Mouse (Mus musculus) skeletal muscle tissue, adult 2 months (tissue): Measurements from ENCODE around the gene Slc16a8.
"Not testable (repeated sequence)": the region's sequence is repeated elsewhere in the genome, so short reads cannot be mapped to it uniquely, and the experiment has no call there.

Source experiments
- DNase-seq: peaks from one replicate; pipeline ENCODE4 v3.0.0-alpha.2; 2012; ENCODE audit warnings: low read depth, low spot score

The Slc16a8 gene

DNA sequence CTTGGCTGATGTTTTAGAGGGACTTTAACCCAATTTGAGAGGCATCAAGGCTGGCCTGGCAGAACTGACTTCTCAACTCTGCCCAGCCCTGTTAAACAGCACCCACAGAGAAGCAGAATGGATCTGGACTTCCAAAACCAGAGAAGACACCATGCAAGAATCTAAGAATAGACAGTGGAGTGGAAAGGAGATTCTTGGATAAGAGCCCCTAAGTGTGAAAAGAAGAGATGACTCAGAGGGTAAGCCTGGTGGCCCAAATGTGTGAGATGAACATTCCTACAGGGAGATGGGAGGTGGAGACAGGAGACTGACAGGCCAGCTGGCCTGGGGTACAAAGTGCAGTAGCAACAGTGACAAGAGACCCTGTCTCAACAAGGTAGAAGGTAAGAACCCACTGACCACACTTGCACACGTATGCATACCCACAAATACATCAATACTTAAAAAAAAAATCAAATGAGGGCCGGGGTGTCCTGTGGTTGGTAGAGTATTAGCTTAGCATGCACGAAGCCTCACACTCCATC lies 8.3 kb upstream of the Slc16a8 start:
- no peak for DNase-seq

DNA sequence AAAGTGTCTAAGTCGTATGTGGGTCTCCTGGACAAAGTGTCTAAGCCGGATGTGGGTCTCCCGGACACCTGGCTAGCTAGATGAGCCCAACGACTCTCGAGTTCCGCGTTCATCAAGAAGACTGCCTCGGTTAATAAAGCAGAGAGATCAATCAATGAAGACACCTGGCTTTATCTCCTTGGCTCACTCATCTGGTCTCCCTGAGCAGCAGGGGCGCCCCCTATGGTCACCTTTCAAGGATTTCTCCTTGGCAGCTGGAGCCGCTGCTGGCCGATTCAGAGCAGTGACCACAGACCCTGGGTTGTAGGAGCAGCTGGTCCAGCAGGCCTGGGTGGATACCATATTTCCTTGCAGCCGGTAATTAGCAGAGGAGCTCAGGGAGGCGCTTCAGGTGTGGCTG lies 7.8 kb upstream of the Slc16a8 start:
- DNase-seq = no peak

DNA sequence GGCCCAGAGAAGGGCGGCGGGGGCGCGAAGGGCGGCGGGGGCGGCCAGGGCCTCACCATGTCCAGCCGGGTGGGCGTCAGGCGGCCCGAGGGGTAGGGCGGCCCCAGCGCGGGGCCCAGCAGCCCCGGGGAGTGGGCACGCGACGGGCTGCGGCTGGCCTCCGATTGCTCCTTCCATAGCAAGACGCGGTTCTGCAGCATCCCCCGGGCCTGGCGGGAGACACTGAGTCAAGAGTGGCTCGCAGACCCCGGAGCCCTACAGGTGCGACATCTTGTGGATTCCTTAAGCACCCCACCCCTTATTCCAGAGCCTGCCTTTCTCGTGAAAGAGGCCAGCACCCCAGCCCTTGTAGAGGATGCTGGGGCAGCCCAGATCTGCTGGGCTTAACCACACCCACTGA lies 7.2 kb upstream of the Slc16a8 start:
- DNase-seq = no peak

DNA sequence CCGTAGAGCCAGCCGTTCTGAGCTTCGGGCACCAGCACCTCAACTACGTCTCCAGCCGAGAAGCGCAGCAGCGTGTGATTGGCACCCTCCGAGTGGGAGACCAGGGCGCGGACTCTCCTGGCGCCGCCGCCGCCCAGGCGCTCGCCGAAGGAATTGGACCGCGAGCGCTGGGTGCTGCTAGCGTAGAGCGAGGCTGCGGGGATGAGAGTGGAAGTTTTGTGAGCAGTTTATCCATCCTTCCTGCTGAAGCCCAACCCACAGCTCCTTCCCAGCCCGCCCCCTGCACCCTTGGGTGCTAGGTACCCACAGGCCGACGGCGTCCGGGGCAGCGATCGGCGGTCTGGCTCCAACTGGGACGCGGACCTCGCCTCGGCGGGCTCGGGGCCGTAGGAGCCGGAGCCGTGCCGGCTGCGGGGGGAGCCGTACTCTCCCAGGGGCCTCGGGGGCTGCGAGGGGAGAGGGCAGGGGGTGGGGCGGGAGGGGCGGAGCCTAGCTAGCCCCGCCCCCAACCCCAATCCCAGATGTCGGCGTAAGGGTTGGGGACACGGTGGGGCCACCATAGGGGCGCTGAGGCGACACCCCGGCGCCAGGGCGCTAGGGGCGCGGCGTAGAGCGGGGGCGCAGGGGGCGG lies 6.6 kb upstream of the Slc16a8 start:
- no peak for DNase-seq

DNA sequence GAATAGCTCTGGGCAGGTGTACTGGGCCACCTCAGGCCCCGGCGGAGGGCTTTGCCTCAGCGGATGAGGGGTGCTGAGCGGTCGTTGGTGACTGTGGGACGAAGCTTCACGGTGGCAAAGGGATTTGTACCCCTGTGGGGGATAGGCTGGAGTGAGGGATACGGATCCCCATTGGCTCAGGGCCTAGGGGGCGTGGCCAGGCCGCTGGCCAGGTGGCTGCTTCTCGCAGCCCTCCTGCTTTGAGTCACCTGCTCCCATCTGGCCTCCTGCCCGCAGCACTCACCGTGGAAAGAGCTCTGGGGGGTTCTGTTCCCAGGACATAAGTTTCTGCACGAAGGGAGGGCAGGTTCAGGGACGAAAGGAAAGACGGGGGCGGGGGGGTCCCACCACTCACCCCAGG lies 4.0 kb upstream of the Slc16a8 start:
- no peak for DNase-seq

DNA sequence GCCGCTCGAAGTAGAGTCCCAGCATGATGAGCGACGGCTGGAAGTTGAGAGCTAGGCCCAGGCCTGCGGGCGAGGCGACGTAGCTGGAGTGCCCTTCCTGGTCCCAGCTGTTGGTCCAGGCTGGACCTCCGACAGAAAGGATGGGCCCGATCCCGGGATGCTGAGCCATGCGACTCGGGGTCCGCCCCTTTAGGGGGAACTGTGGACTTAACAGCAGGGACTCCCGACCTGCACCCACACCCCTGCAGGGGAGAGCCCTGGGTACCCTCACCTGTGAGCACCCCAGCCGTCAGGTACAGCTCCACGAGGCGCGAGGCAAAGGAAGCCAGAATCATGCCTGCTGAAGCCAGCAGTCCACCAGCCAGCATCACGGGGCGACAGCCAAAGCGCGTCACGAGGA lies 2.0 kb downstream of the Slc16a8 start:
- no peak for DNase-seq

DNA sequence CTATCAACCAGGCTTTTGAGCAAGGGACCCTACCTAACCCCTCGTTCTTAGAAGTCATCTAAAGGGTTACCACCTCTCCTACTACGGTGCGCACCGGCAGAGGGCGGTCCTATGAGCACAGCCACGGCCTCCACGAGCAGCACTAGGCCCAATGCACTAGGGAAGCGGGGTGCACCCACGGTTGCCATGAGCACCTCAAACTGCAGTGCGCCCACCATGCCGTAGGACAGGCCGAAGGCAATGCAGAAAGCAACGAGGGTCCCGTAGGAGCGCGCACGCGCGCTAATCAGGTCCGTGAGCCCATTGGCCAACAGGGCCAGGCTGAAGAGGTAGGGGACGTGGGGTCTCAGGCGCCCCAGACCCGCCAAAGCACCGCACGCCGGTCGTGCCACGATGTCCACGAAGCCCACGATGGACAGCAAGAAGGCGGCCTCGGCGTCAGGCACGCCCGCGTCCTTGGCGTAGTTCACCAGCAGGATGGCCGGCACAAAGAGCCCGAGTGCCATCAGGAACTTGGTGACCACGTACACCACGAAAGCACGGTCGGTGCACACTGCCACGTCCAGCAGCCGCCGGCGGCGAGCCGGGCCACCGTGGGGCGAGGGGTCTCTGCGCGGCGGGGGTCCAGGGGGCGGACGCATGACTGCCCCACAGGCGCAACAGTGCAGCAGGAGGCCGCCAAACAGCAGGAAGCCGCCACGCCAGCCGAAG lies 2.6 kb downstream of the Slc16a8 start:
- DNase-seq = no peak

DNA sequence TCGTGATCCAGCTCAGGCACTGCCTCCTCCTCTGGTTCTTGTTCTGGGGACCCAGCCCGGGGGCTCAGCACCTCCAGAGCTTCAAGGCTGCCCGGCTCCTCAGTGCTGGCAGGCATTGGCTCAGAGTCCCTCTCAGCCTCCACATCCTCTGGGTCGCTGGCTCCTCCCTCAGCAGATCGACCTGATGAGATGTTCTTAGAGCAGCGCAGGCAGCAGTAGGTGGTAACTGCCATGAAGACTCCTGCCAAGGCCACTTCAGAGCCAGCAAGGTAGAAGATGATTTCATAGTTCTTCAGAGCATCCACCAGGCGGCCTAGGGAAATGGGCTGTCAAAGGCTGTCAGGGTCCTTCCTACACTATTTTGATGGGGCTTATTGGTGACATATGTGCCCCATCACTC lies 3.4 kb downstream of the Slc16a8 start:
- DNase-seq = no peak

DNA sequence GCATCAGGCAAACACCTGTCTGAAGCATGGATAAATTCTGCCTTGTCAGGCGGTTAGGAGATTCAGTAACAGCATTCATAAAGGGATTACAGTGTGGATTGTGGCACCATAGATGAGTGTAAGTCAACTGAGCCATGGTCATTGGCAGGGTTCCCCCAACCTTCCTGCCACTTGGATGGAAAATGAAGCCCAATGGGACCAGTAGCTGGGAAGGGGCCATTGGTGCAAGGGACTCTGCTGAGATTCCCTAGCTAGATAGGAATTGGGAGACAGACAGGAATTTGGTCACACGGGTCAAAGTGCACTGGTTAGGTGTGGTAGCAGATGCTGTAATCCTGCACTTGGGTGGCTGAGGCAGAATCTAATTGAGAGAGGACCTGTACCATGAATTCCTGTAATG lies 4.3 kb downstream of the Slc16a8 start:
- no peak for DNase-seq

DNA sequence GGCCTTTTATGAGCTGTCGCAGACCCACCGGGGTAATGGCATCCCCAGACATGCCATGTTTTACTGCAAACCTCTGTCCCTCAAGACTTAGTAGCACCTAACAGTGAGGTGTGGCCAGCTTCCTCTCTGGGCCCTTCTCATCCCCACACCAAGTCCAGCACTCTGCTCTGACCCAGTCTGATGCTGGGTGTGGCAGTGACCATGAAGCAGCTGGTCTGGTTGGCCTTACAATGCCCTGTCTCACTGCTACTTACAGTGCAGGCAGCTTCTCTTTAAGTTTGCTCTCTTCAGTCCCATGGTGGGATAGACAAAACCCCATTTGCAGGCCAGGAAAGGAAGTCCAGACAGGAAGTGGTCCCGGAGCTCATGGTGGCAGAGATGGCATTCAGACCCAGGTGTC lies 9.2 kb downstream of the Slc16a8 start:
- no peak for DNase-seq

DNA sequence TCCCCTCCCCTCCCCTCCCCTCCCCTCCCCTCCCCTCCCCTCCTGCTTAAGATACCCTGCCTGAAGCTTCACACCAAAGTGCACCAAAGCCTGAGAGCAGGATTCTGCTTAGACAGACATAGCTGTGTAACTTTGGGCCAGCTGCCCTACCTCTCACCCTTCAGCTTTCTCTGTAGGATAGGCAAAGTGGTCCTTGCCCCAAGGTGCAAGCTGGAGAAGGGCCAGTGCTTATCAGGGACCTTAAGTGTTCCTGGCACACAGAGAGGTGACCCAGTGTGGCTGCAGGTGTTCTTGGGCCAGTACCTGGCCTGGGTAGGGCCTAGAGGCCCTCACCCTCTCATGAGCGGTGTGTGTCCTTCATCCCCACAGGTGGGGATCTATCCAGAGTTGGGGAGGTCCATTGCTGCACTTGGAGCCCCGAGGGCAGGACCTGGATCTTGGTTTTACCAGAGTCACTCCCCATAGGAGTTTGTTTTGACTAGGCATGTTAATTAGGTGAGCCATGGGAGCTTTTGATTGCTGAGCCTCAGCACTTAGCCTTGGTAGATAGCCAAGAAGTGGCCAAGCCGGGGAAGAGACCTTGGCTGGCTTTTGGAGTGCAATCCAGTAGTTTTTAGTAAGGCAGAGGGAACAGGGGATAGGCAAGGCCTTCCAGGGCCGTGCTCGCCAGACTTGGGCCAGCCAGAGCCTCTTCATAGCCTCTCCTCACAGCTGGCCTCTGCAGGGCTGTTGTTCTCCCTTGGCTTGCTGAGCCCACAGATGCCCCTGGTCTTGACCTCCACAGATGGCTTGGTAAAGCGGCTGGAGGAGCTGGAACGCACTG lies 10.3 kb downstream of the Slc16a8 start:
- DNase-seq = peak; percentile 40

DNA sequence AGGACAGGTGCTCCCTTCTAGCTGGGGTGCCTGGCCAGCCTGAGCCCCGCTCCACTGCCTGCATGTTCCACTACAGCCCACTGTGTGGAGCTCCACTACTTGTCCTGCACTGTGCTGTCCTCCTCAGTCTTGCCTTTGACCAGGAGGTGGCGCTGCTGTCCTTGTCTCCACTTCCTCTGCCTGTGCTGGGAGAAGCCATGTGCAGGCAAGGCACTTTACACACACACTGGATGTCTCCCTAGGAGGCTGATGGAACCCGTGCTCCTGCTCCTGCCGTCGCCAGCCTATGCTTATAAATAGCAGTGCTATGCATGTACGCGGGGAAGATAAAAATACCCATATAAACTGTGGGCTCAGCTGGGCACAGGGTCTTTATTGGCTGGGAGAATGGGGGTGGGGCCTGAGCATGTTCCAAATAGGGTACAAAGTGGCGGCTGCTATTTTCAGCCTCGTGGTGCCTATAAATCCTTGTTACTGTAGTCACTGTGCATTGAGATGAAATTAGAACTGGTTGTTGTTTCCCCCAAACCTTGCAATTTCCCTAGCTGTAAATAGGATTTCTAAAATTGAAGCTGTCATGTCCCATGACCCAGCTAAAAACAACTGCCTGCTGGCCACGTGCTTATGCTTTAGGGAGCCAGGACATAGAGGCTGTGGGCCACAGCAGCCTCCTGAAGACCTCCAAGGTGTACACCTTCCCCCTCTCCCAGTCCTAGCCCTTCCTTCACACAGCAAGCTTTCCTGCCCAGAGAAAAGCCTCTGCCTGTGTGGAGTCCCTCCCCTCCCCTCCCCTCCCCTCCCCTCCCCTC lies 11.1 kb downstream of the Slc16a8 start:
- DNase-seq = peak; percentile 99

DNA sequence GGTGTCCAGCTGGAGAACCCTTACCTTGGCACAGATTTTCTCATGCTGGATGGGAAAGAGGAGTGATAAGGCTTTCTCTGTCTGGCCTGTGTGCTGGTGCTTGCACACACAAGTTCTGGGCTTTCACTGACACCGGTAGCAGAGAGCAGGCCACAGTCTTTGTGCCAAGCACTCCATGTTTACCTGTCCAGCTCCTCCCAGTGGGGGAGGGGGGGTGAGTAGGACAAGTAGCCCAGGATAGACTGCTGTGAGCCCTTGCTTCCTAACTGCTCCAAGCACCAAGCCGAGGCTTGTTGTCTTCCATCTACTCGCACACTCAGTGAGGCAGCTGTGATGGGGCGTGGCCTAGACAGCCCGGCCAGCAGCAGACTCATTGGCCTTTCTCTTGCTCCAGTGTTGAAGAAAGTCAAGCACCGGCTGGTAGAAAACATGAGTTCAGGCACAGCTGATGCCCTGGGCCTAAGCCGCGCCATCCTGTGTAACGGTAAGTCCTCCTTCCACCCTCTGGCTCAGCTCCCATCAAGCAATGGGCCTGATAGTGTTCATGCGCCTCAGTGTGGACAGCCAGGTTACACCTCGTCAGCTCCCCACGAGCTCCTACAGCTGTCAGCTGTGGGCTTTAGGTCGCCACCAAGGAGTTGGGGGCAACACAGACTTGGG lies 11.9 kb downstream of the Slc16a8 start:
- DNase-seq = no peak

DNA sequence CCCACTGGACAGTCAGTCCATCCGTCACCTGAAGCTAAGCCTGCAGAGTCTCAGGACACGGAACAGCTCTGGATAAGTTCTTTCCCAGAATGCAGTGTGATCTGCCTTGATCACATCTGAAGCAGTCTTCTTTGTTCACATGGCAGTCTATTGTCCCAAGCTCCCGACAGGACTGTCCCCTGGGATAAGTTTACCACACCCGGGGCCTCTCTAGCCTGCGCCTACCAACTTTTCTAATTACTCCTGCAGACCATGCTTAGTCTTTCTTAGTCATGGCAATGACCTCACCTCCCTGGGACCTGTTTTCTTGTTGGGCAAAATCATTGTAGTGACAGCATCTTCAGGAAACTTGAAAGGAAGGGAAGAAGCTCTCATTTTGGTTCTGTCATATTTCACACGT lies 16.5 kb downstream of the Slc16a8 start:
- no peak for DNase-seq

DNA sequence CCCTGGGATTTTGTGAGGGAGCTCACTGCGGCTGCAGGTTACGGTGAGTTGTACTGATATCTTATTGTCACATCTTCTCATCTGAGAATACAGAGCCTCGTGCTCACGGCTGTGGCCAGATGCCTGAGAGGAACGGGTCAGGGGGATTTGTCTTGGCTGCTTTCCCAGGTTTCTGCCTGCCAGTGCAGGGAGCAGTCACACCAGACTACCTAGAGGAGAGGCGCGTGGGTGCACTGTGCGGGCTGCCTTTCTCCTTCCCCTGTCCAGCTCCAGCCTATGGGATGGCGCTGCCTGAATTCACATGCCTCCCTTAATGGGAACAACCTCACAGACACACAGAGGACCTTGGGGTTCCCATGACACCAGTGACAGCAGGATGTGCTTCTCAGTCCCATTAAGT lies 19.3 kb downstream of the Slc16a8 start:
- DNase-seq = no peak

DNA sequence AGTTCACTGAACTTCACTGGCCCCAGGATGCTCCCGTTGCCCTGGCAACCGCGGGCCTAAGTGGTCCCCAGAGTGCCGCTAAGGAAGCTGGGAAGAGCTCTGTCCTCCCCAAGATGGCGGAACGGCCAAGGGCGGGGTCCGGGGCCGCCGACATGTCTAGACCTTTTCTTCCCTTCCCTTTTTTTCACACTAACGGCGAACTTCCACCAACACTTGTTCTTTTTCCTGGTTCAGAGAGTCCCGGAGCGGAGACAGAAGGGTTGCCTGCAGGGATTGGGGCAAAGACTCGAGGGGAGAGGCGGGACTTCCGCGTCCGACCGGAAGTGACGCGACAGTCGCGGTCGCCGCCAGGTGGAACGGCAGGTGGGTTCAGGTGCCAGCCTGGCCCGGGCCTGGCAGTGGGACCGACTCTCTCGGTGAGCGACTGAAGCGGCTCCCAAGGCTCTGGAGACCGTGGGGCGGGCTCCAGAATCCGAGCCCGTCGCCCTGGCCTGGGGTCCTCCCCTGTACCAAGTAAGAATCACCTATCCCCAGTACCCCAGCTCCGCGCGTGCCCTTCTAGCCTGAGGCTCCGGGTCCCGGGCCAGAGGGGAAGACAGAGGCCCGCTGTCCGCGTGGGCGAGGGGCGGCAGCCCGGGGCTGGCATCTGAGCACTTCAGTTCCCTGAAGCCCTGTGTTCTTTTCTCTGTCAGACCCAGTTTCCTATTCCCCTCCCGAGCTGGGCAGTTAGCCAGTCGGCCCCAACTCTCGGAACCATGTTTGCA lies 25.3 kb downstream of the Slc16a8 start, which contains the start of the genes Pick1 and Gm49486:
Pick1 (plus strand) TSS at position 116 of the 764 bp plus-strand sequence.
Gm49486 (plus strand) TSS at position 334 of the 764 bp plus-strand sequence.
- DNase-seq = peak; percentile 84

DNA sequence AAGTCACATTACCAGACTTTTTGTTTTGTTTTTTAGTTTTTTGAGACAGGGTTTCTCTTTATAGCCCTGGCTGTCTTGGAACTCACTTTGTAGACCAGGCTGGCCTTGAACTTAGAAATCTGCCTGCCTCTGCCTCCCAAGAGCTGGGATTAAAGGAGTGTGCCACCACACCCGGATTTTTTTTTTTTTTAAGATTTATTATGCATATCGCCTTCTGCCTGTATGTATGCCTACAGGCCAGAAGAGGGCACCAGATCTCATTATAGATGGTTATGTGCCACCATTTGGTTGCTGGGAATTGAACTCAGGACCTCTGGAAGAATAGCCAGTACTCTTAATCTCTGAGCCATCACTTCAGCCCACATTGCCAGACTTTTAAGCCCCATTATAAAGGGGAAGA lies 28.8 kb downstream of the Slc16a8 start:
- DNase-seq = not testable (repeated sequence)

DNA sequence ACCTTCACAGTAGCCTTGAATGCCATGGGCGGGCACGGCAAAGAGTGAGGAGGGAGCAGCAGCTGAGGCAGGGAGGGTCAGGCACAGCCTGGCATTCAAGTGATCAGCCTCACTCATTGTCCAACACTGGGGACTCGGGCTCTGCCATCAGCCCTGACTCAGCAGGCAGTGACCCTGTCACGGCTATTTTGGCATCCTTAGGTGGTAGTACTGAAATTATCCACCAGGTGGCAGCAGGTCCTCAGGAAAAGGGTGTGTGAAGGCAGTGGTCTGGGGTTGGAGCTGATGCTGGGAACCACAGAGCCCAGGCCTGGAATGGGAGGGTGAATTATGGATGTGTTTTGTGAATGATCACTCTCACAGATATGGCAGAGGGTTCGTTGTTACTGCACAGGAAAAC lies 29.9 kb downstream of the Slc16a8 start:
- DNase-seq = peak; percentile 79

DNA sequence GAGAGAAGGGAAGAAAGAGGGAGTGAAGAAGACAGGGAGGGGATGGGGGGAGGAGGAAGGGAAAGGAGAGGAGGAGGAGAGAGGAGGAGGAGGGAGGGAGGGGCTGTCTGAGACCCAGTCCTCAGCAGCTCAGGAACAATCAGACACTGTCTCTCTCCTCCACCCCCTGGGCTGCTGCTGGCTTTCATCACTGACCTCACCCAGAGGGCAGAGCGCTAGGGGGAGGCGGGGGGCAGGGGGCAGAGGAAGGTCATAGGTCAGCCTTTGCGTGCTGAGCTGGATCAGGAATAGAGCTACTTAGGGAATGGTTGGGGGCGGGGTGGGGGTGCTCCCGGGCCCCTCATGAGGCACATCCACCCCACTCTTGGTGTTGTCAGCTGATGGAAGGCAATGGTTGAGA lies 30.9 kb downstream of the Slc16a8 start:
- DNase-seq = no peak

DNA sequence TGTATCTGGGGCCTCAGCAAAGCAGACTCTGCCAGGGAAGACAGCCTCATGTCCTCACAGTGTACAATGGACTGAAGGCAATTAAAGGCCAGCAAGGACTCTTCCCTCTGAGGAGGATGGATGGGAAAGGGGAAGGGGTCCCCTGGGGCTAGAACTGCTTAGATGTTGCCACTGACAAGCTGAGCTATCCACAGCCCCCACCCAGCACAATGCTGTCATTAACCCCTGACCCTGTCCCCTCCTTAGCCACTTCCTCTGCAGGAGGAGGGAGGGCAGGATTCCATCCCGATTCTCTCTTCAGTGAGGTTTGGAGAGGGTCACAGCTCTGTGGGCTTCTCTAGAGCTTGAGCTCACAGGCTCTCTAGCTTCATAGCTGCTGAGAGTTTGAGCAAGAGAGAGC lies 35.0 kb downstream of the Slc16a8 start:
- DNase-seq = no peak
